Mouse (Mus musculus): ENCODE data around the gene Ficd. TPM values are rescaled to one million over a fixed set of nuclear protein-coding genes. Genes with fewer than 3 reads are reported as not detected.

Gene Ficd
- polyA plus RNA-seq (2015; fragmentation: Nextera tagmentation; extraction: Ambion mirVana) = 5.6 and 5.8 TPM in 2 replicates

DNA sequence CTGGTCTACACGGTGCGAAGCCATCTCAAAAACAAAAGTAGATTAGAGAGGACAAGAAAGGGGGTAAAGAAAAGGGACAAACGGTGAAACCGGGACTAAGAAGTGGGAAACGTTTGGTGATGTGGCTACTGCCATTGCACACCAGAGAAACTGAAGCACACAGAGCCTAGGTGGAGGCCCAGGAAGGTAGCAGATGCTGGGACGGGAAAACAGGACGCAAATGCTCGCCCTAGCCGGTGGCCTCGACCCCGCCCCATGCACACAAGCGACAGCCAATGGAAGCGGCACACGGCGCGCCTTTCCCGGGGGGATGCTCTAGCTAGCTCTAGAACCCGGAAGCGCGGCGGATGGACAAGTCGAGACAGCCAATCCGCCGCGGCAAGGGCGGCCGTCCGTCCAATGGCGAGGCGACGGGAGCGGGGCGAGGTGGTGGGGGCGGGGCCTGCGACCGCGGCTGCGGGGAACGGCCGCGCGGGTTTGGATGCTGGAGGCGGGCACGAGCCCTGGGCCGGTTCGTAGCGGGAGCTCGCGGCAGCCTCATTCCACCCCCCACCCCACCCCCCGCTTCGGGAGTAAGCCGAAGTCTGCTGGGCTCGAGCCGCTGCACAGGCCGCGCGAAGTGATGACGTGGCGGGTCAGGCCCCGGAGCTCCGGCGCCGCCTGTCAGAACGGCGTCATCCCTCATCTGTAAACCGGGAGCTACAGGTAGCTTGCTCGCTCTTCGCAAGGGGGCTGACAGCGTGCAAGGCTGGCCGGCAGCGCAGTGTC, at the start of gene Ficd:
Gene Ficd, plus strand, starts transcription at position 459 of the 768 bp plus-strand sequence.
- under 1% methylated on average over 51 of the region's 71 CpGs for WGBS

DNA sequence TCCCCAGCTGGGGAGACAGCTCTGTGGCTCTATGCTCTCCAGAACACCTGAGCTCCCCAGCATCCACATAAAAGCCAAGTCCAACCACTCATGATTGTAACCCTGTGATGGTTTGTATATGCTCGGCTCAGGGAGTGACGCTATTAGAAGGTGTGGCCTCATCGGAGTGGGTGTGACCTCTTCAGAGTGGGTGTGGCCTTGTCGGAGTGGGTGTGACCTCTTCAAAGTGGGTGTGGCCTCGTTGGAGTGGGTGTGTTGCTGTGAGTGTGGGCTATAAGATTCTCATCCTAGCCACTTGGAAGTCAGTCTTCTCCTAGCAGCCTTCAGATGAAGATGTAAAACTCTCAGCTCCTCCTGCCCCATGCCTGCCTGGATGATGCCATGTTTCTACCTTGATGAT, 48.1 kb upstream of the Ficd start:
- Histone ChIP-seq H3K4me3 (no peak overlapping the region), H3K9ac (no peak overlapping the region), H3K27ac (no peak overlapping the region), H3K27me3 (no peaks in the 10 kb centered on the region), H3K36me3 (ENCODE audit: poor library complexity, severe bottlenecking) (no peaks in the 10 kb centered on the region), H3K4me1 (peaks cover 11% of the 10 kb centered on the region), H3K4me2 (no peak overlapping the region), H3K9me3 (replicated peaks) (no peaks in the 10 kb centered on the region)
- ATAC-seq = no peak
- WGBS = 79% methylated on average over 5 of the region's 5 CpGs

More for the DNA sequence above, at the start of gene Ficd:
- H3K9me3 ChIP-seq (replicated peaks) = no peaks in the 10 kb centered on the region
- H3K4me1 ChIP-seq = peaks cover 20% of the 10 kb centered on the region
- peak within 1 kb of the TSS; percentile 68 for H3K4me2 ChIP-seq
- peak within 1 kb of the TSS; percentile 63 for H3K4me3 ChIP-seq
- H3K9ac ChIP-seq = peak within 1 kb of the TSS; percentile 71
- H3K36me3 ChIP-seq (ENCODE audit: poor library complexity, severe bottlenecking) = peaks cover 31% of the 10 kb centered on the region
- H3K27me3 ChIP-seq = no peaks in the 10 kb centered on the region
- peak; percentile 98 for ATAC-seq
- peak within 1 kb of the TSS; percentile 95 for H3K27ac ChIP-seq

DNA sequence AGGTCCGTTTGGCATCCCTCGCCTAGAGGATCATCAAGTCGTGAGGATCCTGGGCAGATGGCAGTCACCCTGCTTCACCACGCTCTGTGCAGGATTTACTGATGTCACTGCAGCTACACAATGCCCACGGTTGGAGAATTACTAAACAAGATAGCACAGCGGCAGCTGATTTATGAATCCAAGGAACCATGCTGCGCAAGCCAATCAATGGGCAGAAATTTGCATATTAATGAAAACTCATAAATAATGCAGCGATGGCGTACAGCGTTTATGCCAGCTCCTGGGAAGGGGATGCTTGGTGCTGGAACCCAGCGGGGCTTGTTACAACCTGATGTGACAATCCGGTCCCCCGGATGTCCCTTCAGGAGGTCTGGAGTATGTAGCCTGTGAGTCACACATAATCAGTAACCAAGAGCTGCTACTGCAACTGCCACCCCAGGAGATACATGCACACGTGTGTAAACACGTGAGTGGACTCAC, 45.5 kb upstream of the Ficd start:
- peak; percentile 82 for ATAC-seq
- Histone ChIP-seq H3K9ac (no peak overlapping the region), H3K4me1 (peaks cover 23% of the 10 kb centered on the region), H3K4me2 (peak overlapping the region; percentile 37), H3K9me3 (replicated peaks) (0 out of 2 replicates have a peak, but pooled peaks cover 5% of the 10 kb centered on the region), H3K27me3 (no peaks in the 10 kb centered on the region), H3K4me3 (no peak overlapping the region), H3K27ac (peak overlapping the region; percentile 63), H3K36me3 (ENCODE audit: poor library complexity, severe bottlenecking) (no peaks in the 10 kb centered on the region)
- WGBS = 45% methylated on average over 15 of the region's 15 CpGs

DNA sequence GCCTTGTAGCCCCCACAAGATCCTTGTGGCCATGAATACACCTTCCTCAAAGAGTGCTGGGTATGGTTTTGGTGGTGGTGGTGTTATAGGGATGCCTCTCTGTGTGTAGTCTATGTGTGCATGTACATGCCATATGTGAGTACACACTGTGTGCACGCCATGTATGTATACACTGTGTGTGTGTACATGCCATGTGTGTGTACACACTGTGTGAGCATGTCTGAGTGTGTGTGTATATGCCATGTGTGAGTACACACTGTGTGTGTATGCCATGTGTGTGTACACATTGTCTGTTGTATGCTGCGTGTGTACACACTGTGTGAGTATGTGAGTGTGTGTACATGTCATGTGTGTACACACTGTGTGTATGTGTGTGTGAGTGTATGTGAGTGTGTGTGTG, 44.7 kb upstream of the Ficd start:
- Histone ChIP-seq H3K27me3 (no peaks in the 10 kb centered on the region), H3K4me1 (peaks cover 23% of the 10 kb centered on the region), H3K4me2 (no peak overlapping the region), H3K9ac (no peak overlapping the region), H3K27ac (peak overlapping the region; percentile 63; the same call in 1 of the 2 replicates), H3K36me3 (ENCODE audit: poor library complexity, severe bottlenecking) (no peaks in the 10 kb centered on the region), H3K4me3 (no peak overlapping the region), H3K9me3 (replicated peaks) (0 out of 2 replicates have a peak, but pooled peaks cover 5% of the 10 kb centered on the region)
- WGBS = 91% methylated on average over 2 of the region's 2 CpGs
- peak; percentile 17; the same call in 1 of the 2 replicates for ATAC-seq

DNA sequence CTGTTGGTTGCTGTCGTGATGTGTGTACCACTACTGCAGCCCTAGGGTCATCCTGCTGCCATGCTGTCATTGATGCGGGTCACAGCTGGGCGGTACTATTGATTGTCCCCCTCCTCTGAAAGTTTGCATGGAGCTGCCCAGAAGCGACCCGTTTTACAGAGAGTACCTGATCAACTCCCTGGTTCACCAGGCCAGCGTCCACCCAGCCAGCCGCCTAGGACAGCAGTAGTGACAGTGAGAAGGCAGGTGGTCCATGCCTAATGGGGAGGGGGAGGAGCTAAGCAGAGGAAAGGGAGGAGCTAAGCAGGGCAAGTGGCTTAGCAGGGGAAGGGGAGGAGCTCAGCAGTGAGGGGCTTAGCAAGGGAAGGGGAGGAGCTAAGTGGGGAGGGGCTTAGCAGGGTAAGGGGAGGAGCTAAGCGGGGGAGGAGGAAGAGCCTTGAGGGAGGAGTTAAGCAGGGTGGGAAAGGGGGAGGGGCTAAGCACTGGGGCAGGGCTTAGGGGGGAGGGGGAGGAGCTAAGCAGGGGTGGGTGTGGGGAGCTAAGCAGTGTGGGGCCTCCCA, 42.3 kb upstream of the Ficd start:
- Histone ChIP-seq H3K27ac (no peak overlapping the region), H3K9ac (no peak overlapping the region), H3K27me3 (no peaks in the 10 kb centered on the region), H3K4me1 (peaks cover 23% of the 10 kb centered on the region), H3K9me3 (replicated peaks) (0 out of 2 replicates have a peak, but pooled peaks cover 5% of the 10 kb centered on the region), H3K4me3 (no peak overlapping the region), H3K36me3 (ENCODE audit: poor library complexity, severe bottlenecking) (no peaks in the 10 kb centered on the region), H3K4me2 (no peak overlapping the region)
- 87% methylated on average over 8 of the region's 8 CpGs for WGBS
- ATAC-seq = no peak

DNA sequence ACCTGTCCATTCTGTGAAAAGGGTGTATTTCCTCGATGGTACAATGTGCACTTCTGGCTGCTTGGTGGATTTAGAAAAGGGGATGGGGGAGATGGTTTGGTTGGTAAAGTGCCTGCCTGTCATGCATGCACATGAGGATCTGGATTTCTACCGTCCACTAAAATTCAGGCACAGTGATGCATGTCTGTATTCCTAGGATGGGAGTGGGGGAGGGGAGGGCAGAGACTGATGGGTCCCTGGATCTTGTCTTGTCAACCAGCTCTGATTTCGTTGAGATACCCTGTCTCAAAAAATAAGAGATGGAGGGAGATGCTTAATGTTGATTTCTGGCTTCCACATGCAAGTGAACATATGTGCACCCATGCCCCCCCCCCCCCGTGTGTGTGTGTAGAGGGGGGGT, 41.6 kb upstream of the Ficd start:
- no peak overlapping the region for H3K9ac ChIP-seq
- H3K27me3 ChIP-seq = no peaks in the 10 kb centered on the region
- peaks cover 23% of the 10 kb centered on the region for H3K4me1 ChIP-seq
- no peaks in the 10 kb centered on the region for H3K36me3 ChIP-seq (ENCODE audit: poor library complexity, severe bottlenecking)
- H3K4me3 ChIP-seq = no peak overlapping the region
- H3K27ac ChIP-seq = no peak overlapping the region
- ATAC-seq = no peak
- WGBS = 71% methylated on average over 4 of the region's 4 CpGs
- no peak overlapping the region for H3K4me2 ChIP-seq
- H3K9me3 ChIP-seq (replicated peaks) = 0 out of 2 replicates have a peak, but pooled peaks cover 5% of the 10 kb centered on the region

DNA sequence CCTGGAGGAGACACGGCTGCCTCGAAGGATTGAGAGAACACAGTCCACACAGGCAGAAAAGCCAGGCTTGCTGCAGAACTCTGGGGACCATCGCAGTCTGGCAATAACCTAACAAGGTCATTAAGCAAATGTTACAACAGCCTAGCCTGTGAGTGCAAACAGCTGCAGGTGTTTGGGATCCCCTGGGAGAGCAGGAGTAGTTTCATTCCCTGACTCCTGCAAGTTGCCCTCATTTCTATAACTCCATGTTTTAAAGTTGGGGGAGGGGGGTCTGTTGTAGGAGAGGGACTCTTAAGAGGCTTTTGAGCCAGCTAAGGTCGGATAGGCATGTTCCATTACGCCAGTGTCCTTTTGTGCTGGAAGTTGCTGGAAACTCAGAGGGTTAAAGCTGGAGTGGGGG, 41.2 kb upstream of the Ficd start:
- no peak overlapping the region for H3K4me2 ChIP-seq
- H3K4me3 ChIP-seq = no peak overlapping the region
- H3K4me1 ChIP-seq = peaks cover 23% of the 10 kb centered on the region
- H3K36me3 ChIP-seq (ENCODE audit: poor library complexity, severe bottlenecking) = no peaks in the 10 kb centered on the region
- WGBS = 47% methylated on average over 5 of the region's 5 CpGs
- no peak for ATAC-seq
- no peaks in the 10 kb centered on the region for H3K27me3 ChIP-seq
- no peak overlapping the region for H3K9ac ChIP-seq
- H3K27ac ChIP-seq = no peak overlapping the region
- 0 out of 2 replicates have a peak, but pooled peaks cover 5% of the 10 kb centered on the region for H3K9me3 ChIP-seq (replicated peaks)

DNA sequence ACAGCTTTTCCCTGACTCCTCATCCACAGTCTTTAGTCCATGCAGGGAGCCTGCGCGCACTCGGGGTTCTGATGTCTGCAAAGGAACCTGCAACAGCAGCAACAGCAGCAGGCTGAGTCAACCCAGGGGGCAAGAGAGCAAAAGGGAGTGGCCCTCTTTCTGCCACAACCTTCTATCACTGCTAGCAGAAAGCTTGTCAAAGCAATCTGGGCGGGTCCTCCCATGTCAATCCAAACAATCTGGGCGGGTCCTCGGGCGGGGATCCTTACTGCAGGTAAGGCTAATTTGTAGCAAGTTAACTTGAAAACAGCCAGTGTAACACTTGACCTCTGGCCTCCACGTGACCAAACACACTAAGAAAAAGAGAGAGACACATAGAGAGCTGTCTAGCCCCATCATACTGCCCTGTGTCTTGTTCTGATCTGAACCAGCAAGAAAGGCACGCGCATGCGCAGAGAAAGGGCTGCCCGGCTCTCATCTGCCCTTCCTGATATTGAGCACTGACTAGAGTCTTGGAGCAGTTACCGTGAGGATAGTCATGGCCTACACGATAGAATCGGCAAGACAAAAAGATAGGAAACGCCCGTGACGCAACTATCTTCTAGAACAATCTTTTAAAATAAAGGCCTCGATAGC, 35.1 kb upstream of the Ficd start:
- Histone ChIP-seq H3K9ac (no peak overlapping the region), H3K4me2 (no peak overlapping the region), H3K9me3 (replicated peaks) (no peaks in the 10 kb centered on the region), H3K27ac (no peak overlapping the region), H3K27me3 (no peaks in the 10 kb centered on the region), H3K4me3 (no peak overlapping the region), H3K4me1 (peaks cover 16% of the 10 kb centered on the region; the same call in 1 of the 2 replicates), H3K36me3 (ENCODE audit: poor library complexity, severe bottlenecking) (no peaks in the 10 kb centered on the region)
- WGBS = 84% methylated on average over 19 of the region's 19 CpGs
- ATAC-seq = no peak

DNA sequence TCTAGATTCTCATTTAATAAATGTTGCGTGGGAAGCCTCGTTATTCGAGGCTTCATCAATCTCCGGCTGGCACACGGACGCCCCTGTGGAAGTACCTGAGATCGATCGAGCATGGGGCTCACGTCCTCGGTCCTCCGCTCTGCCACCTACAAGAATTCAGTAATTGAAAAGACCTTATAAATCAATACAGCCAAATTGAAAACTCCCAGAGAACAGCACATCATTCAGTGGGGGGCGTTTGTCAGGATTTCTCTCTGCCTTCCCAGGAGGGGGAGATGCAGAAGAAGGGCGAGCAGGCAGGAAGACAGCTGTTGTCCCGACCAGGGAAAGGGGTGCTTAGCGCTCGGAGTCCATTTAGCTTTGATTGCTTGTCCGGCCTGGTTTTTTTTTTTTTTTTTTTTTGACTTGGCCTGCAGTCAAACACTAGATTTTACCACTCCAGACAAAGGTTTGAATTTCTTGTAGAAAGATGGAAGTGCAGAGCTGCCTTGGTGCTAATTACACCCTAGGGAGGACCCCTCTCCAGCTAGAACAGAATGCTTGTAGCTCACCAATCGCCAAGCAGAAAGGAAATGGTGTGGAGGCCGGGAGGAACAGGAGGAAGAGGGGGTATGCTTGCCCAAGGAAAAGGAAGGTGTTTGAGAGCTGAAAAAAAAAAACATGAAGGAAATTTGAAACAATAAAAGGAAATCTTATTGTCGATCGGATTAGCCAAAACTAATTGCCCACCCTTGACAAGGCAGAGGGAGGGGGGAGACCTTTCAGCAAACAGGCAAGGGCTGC, 31.6 kb upstream of the Ficd start:
- H3K36me3 ChIP-seq (ENCODE audit: poor library complexity, severe bottlenecking) = no peaks in the 10 kb centered on the region
- no peaks in the 10 kb centered on the region for H3K9me3 ChIP-seq (replicated peaks)
- H3K4me1 ChIP-seq = peaks cover 16% of the 10 kb centered on the region; the same call in 1 of the 2 replicates
- H3K9ac ChIP-seq = peak overlapping the region; percentile 34; the same call in 1 of the 2 replicates
- 0 out of 2 replicates have a peak, but pooled peaks cover 5% of the 10 kb centered on the region for H3K27me3 ChIP-seq
- H3K27ac ChIP-seq = peak overlapping the region; percentile 62
- no peak for ATAC-seq
- H3K4me2 ChIP-seq = no peak overlapping the region
- no peak overlapping the region for H3K4me3 ChIP-seq
- WGBS = 41% methylated on average over 21 of the region's 21 CpGs

DNA sequence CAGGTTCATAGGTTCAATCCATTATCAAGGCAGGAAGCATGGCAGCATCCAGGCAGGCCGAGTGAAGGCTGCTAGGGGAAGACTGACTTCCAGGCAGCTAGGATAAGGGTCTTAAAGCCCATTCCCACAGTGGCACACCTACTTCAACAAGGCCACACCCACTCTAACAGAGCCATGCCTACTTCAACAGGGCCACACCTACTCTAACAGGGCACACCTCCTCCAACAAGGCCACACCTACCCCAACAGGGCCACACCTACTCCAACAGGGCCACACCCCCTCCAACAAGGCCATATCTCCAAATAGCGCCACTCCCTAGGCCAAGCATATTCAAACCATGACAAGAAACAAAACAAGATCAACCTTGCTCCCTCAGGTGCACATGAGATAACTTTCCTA, 22.7 kb upstream of the Ficd start:
- H3K9ac ChIP-seq = no peak overlapping the region
- ATAC-seq = no peak
- peaks cover 26% of the 10 kb centered on the region for H3K4me1 ChIP-seq
- H3K27me3 ChIP-seq = 0 out of 2 replicates have a peak, but pooled peaks cover 5% of the 10 kb centered on the region
- H3K4me3 ChIP-seq = no peak overlapping the region
- no peak overlapping the region for H3K4me2 ChIP-seq
- 86% methylated on average over 2 of the region's 2 CpGs for WGBS
- H3K27ac ChIP-seq = no peak overlapping the region
- no peaks in the 10 kb centered on the region for H3K36me3 ChIP-seq (ENCODE audit: poor library complexity, severe bottlenecking)
- no peaks in the 10 kb centered on the region for H3K9me3 ChIP-seq (replicated peaks)

DNA sequence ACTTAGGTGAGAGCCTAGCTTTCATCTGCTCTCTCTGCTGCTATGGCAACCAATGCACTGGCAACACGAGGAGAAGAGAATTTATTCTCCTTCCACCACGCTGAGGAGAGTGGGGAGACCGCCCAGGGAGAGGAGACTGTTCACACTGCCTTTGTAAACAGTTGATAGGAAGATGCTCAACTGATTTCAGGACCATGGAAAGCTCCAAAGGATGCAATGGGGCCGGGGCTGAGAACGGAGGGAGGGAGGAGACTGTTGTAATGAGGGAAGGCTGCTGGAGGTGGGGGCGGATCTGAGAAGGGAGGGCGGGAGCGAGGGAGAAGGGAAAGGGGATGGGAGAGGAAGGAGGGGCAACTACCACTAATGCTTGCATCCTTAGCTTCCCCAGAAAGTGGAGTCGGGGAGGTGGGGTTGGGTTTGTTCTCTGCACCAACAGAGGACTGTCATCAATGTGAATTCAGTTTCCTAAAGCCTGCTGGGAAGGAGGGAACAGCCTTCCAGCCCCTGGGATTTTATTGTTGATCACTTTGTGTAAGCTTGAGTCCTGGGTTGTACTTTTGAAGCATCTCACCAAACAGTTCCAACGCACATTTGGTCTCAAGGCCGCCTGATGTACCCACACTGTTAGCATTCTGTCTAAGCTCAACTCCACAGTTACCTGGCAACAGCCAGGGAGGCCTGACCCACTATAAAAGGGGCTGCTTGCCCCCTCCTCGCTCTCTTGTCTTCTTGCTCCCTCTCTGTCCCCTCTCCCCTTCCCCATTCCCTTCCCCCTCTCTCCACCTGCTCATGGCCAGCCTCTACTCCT, 18.8 kb upstream of the Ficd start:
- Histone ChIP-seq H3K4me1 (peaks cover 44% of the 10 kb centered on the region), H3K27ac (peak overlapping the region; percentile 94), H3K9me3 (replicated peaks) (no peaks in the 10 kb centered on the region), H3K9ac (no peak overlapping the region), H3K27me3 (no peaks in the 10 kb centered on the region), H3K4me2 (peak overlapping the region; percentile 42; the same call in 1 of the 2 replicates), H3K4me3 (no peak overlapping the region), H3K36me3 (ENCODE audit: poor library complexity, severe bottlenecking) (no peaks in the 10 kb centered on the region)
- 9% methylated on average over 10 of the region's 12 CpGs for whole genome bisulfite sequencing
- ATAC-seq = peak; percentile 87
